Mouse (Mus musculus): Measurements from ENCODE around the gene Wbp1l.

Gene Wbp1l

GRCm38 (mm10) chr19:46705779-46706495 is 107.1 kb downstream of the Wbp1l start:
- DNase-seq (ENCODE audit: low read depth, low spot score) = peak; percentile 42

GRCm38 (mm10) chr19:46706540-46707295 is 107.8 kb downstream of the Wbp1l start:
- DNase-seq (ENCODE audit: low read depth, low spot score) = no peak

Data from CD4-positive, CD25-positive, alpha-beta regulatory T cell, adult 2 months (primary cell).